Mouse (Mus musculus) ES-Bruce4 (cell line): ENCODE measurements around the gene Dph3. TPM values are rescaled to one million over a fixed set of nuclear protein-coding genes. Genes with fewer than 3 reads are reported as not detected.

ENCODE experiments used
- H3K27ac ChIP-seq: 2 replicates; pipeline ENCODE4 v1.5.1; 2012; ENCODE audit warnings: low read length, inconsistent platforms; ENCODE audit not compliant: insufficient read depth
- H3K27me3 ChIP-seq: 2 replicates; pipeline ENCODE4 v1.6.1; 2012; ENCODE audit warnings: mild to moderate bottlenecking, low read length, inconsistent platforms; ENCODE audit not compliant: control insufficient read depth, poor library complexity, insufficient read depth, severe bottlenecking
- H3K36me3 ChIP-seq: 2 replicates; pipeline ENCODE4 v1.6.1; 2012; ENCODE audit warnings: inconsistent platforms, mild to moderate bottlenecking, low read length, moderate library complexity; ENCODE audit not compliant: control insufficient read depth, poor library complexity, insufficient read depth, severe bottlenecking
- H3K4me1 ChIP-seq: one replicate; pipeline ENCODE4 v1.8.1; 2011; ENCODE audit warnings: low read length; ENCODE audit not compliant: control insufficient read depth, insufficient read depth
- H3K4me3 ChIP-seq: 2 replicates; pipeline ENCODE4 v1.5.1; 2011; ENCODE audit warnings: low read depth, mild to moderate bottlenecking, low read length
- H3K9ac ChIP-seq: 2 replicates; pipeline ENCODE4 v1.6.1; 2012; ENCODE audit warnings: low read depth, mild to moderate bottlenecking, inconsistent platforms; ENCODE audit not compliant: poor library complexity, severe bottlenecking
- H3K9me3 ChIP-seq: replicated peaks from 2 replicates; pipeline ENCODE4 v1.6.1; 2012; ENCODE audit warnings: mild to moderate bottlenecking, low read length, inconsistent platforms; ENCODE audit not compliant: control insufficient read depth, poor library complexity, insufficient read depth, severe bottlenecking
- CTCF ChIP-seq: IDR thresholded peaks from one replicate; pipeline ENCODE4 v1.8.1; 2011; ENCODE audit warnings: low read depth, low read length
- EP300 ChIP-seq: IDR thresholded peaks from 2 replicates; pipeline ENCODE4 v1.6.1; 2011; ENCODE audit warnings: low read depth, low read length; ENCODE audit not compliant: insufficient read depth
- POLR2A ChIP-seq: IDR thresholded peaks from one replicate; pipeline ENCODE4 v1.8.1; 2011; ENCODE audit warnings: low read length; ENCODE audit not compliant: insufficient read depth
- polyA plus RNA-seq: library from polyadenylated mRNA; stranded (reverse); fragments of >200 nt; gene quantifications from 2 replicates; pipeline ENCODE4 v1.2.4, GENCODE M21; 2011; ENCODE audit warnings: low read depth; ENCODE audit not compliant: missing spikeins, insufficient read depth, insufficient read length

Dph3 gene
- polyA plus RNA-seq, 1 experiment: 55.0 TPM

DNA sequence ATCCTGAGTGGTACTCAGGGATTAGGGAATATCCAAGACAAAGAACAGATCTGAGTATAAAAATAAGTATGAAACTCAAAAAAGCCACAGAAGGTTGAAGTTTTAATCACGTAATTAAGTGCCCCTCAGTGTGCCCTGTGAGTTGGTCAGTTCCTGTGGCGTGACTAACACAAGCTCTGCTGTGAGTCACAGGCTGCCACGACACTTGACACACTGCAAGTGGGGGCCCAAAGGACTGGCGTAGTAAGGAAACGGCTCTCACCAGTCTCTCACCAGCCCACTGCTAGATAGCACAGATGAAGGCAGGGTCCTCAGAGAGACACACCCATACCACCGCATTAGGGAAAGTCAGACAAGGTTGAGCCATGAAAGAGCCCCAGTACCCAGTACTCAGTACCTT, 35.4 kb downstream of the Dph3 start:
- H3K9me3 ChIP-seq: no peaks in the 10 kb centered on the region
- no peaks in the 10 kb centered on the region for H3K36me3 ChIP-seq
- TF ChIP-seq POLR2A: no peak
- no peak for TF ChIP-seq EP300
- no peak for TF ChIP-seq CTCF
- H3K9ac ChIP-seq: no peak overlapping the region
- no peaks in the 10 kb centered on the region for H3K27me3 ChIP-seq
- no peak overlapping the region for H3K4me3 ChIP-seq
- H3K4me1 ChIP-seq: peaks cover 6% of the 10 kb centered on the region
- no peak overlapping the region for H3K27ac ChIP-seq

DNA sequence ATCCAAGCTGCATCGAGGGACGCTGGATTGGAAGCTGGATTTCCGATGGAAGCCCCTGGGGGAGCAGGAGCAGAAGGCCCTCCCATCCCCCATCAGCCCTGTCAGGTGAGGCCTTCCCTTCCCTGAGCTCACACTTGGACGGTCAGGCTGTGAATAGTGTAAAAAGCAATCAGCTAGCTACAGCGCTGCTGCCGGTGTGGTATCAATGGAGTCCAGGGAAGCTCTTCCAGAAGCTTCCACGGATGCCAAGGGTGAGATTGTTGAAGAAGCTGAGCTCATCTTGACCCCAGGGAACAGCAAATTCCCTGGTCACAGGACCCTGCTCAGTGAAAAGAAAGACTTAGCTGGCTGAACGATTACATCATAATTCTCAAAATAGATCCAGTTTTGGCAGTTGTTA, 39.2 kb downstream of the Dph3 start:
- no peaks in the 10 kb centered on the region for H3K27me3 ChIP-seq
- H3K9ac ChIP-seq: no peak overlapping the region
- no peaks in the 10 kb centered on the region for H3K4me1 ChIP-seq
- H3K4me3 ChIP-seq: no peak overlapping the region
- TF ChIP-seq CTCF (no peak), EP300 (no peak), POLR2A (no peak)
- no peaks in the 10 kb centered on the region for H3K36me3 ChIP-seq
- H3K9me3 ChIP-seq: no peaks in the 10 kb centered on the region
- no peak overlapping the region for H3K27ac ChIP-seq

DNA sequence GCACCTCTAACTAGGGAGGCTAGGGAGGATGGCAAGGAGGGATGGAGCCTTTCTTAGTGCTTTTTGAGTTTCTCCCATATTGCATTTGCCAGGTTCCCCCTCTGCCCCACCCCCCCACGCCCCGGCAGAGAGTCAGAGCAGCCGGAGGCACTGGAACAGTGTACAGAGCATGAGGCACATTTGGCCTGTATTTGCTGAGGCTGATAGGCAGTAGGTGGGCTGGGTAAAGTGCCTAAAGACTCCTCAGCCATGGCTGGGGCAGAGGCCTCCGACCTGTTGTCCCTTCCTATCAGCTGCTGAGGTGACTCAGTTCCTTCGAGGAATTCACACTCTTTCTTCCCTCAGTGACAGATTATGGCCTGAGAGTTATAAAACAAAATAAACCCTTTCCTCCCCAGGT, 43.4 kb downstream of the Dph3 start:
- H3K4me3 ChIP-seq: no peak overlapping the region
- H3K27me3 ChIP-seq: no peaks in the 10 kb centered on the region
- H3K36me3 ChIP-seq: no peaks in the 10 kb centered on the region
- TF ChIP-seq EP300 (no peak), POLR2A (no peak), CTCF (no peak)
- H3K9ac ChIP-seq: no peak overlapping the region
- H3K4me1 ChIP-seq: no peaks in the 10 kb centered on the region
- H3K9me3 ChIP-seq: no peaks in the 10 kb centered on the region
- H3K27ac ChIP-seq: no peak overlapping the region

DNA sequence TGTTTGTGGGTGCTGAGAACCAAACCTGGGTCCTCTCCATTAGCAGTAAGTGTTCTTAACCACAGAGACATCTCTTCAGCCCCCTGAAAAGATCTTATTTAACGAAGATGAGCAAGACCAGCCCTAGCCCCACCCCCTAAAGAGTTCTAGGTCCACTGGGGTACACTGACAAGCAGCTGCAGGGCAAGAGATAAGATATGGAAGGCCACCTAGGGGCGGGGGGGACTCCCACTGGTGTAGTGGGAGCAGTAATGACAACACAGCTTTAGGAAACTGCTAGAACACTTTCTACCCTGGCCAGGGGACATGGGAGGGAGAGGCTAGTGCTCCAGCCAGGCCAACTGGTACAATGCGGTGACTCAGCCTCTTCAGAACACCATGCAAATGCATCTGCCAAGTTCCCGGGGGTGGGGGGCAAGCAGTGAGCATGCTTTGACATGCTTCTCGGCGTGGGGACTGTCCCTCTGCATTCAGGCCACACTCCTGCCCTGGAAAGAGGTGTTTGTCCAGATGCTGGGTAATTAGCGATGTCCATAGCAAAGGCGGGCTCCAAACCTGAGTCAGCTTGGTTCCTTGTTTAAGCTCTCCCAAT, 47.8 kb downstream of the Dph3 start:
- no peak for TF ChIP-seq POLR2A
- no peak for TF ChIP-seq EP300
- no peak for TF ChIP-seq CTCF
- H3K36me3 ChIP-seq: no peaks in the 10 kb centered on the region

DNA sequence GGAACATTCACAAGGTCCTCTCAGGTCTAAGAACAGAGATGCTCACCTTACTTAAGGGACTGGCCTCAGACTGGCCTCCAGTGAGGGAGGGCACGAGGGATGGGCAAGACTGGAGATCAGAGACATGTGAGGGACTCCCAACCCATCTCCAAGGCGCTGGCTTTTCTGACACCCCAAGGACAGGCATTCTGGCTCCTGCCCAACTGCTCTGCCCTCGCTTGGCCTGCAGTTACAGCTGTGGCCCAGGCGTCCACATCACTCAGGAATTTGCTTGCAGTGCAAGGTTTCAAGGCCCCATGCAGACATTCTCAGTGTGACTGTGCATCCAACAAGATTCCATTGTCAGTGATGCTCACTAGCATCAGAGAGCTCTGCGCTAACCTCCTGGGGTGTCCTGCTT, 49.0 kb downstream of the Dph3 start:
- no peak overlapping the region for H3K9ac ChIP-seq
- H3K4me3 ChIP-seq: no peak overlapping the region
- H3K36me3 ChIP-seq: no peaks in the 10 kb centered on the region
- no peaks in the 10 kb centered on the region for H3K4me1 ChIP-seq
- TF ChIP-seq POLR2A (no peak), CTCF (no peak), EP300 (no peak)
- no peaks in the 10 kb centered on the region for H3K27me3 ChIP-seq
- H3K9me3 ChIP-seq: no peaks in the 10 kb centered on the region
- H3K27ac ChIP-seq: no peak overlapping the region

More for the DNA sequence above, 47.8 kb downstream of the Dph3 start:
- Histone ChIP-seq H3K27ac (no peak overlapping the region), H3K9me3 (no peaks in the 10 kb centered on the region), H3K4me3 (no peak overlapping the region), H3K4me1 (no peaks in the 10 kb centered on the region), H3K9ac (no peak overlapping the region), H3K27me3 (no peaks in the 10 kb centered on the region)

DNA sequence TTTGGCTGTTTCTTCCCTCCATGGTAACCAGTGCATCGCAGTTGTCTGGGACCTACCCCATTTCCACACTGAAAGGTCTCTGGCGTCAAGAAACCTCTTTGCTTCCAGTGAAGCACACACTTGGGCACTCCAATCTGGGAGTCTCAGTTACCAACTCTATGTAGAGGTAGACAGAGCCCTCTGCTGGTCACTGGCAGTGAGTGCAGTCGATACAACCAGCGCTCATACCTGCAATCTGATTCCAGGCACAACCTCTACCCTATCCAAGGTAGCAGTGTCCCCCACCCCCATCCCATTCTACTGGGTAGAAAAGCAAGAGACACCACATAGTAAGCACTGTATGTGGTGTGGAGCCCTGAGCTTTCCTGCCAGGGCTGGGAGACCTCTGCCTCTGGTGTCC, 53.0 kb downstream of the Dph3 start:
- Histone ChIP-seq H3K27me3 (no peaks in the 10 kb centered on the region), H3K4me3 (no peak overlapping the region), H3K9me3 (no peaks in the 10 kb centered on the region), H3K9ac (no peak overlapping the region), H3K36me3 (no peaks in the 10 kb centered on the region), H3K4me1 (no peaks in the 10 kb centered on the region), H3K27ac (no peak overlapping the region)
- peak; percentile 90 for TF ChIP-seq CTCF
- no peak for TF ChIP-seq POLR2A
- TF ChIP-seq EP300: no peak

Other genes with a start within 250 kb of the Dph3 start
- not detected in 2 replicates for gene Galnt15, start 56.7 kb downstream of the Dph3 start, polyA plus RNA-seq
- gene Oxnad1, start 355 bp downstream of the Dph3 start, polyA plus RNA-seq: 36.4 and 40.8 TPM in 2 replicates
- not detected in 2 replicates for gene Msmb, start 56.3 kb upstream of the Dph3 start, polyA plus RNA-seq
- 119 and 125 TPM in 2 replicates for gene Ncoa4, start 74.1 kb upstream of the Dph3 start, polyA plus RNA-seq
- gene Timm23, start 116.2 kb upstream of the Dph3 start, polyA plus RNA-seq: 170 and 189 TPM in 2 replicates
- gene Parg, start 116.2 kb upstream of the Dph3 start, polyA plus RNA-seq: 73.1 and 78.6 TPM in 2 replicates
- 90.3 and 93.8 TPM in 2 replicates for gene Ogdhl, start 236.3 kb upstream of the Dph3 start, polyA plus RNA-seq